Mouse (Mus musculus) lung, embryonic 16.5 days (tissue): Measurements from ENCODE around the gene Sqstm1. TPM values are rescaled to one million over a fixed set of nuclear protein-coding genes. Genes with fewer than 3 reads are reported as not detected.
A peak's percentile ranks its signal among the peaks of the same experiment; 100 is the strongest.

Experiments used
- ATAC-seq: fragments of 200-750 bp; cut with Nextera tagmentation; 2 replicates; pipeline ENCODE4 v1.8.0; 2017; ENCODE audit warnings: low read depth, mild to moderate bottlenecking, moderate library complexity
- H3K27ac ChIP-seq: fragments of 300-500 bp; sonication (generic); 2 replicates; pipeline ENCODE4 v1.5.1; 2014; ENCODE audit warnings: mild to moderate bottlenecking, control low read depth, low read length
- H3K27me3 ChIP-seq: fragments of 300-500 bp; sonication (generic); 2 replicates; pipeline ENCODE4 v1.6.1; 2014; ENCODE audit warnings: low read depth, low read length, mixed read lengths; ENCODE audit not compliant: control insufficient read depth, insufficient read depth
- H3K36me3 ChIP-seq: fragments of 300-500 bp; sonication (generic); 2 replicates; pipeline ENCODE4 v1.6.1; 2014; ENCODE audit warnings: low read length; ENCODE audit not compliant: control insufficient read depth, insufficient read depth
- H3K4me1 ChIP-seq: fragments of 300-500 bp; sonication (generic); replicated peaks from 2 replicates; pipeline ENCODE4 v1.6.1; 2014; ENCODE audit warnings: low read length, mixed read lengths; ENCODE audit not compliant: control insufficient read depth, insufficient read depth
- H3K4me2 ChIP-seq: fragments of 300-500 bp; sonication (generic); 2 replicates; pipeline ENCODE4 v1.6.1; 2014; ENCODE audit warnings: low read depth, low read length, control low read depth
- H3K4me3 ChIP-seq: fragments of 300-500 bp; sonication (generic); 2 replicates; pipeline ENCODE4 v1.5.1; 2014; ENCODE audit warnings: mild to moderate bottlenecking, low read length, control low read depth
- H3K9ac ChIP-seq: fragments of 300-500 bp; sonication (generic); 2 replicates; pipeline ENCODE4 v1.6.1; 2014; ENCODE audit warnings: low read length, control low read depth
- H3K9me3 ChIP-seq: fragments of 300-500 bp; sonication (generic); 2 replicates; pipeline ENCODE4 v1.6.1; 2016; ENCODE audit warnings: low read length; ENCODE audit not compliant: control insufficient read depth
- WGBS: fragments of 180-500 bp; shearing (Covaris S2); extraction: QIAGEN DNeasy Blood & Tissue Kit; methylation state at CpG from one replicate; pipeline ENCODE4 v1.1.7; 2014; 5-methylcytosine and 5-hydroxymethylcytosine counted together
- polyA plus RNA-seq: library from polyadenylated mRNA; unstranded; fragments of >200 nt; fragmentation: Nextera tagmentation; extraction: Ambion mirVana; gene quantifications from 2 replicates; pipeline ENCODE4 v1.2.1, GENCODE M21; 2015

Sqstm1 gene
- polyA plus RNA-seq, 1 experiment from 2014 or later, result 257 TPM

DNA sequence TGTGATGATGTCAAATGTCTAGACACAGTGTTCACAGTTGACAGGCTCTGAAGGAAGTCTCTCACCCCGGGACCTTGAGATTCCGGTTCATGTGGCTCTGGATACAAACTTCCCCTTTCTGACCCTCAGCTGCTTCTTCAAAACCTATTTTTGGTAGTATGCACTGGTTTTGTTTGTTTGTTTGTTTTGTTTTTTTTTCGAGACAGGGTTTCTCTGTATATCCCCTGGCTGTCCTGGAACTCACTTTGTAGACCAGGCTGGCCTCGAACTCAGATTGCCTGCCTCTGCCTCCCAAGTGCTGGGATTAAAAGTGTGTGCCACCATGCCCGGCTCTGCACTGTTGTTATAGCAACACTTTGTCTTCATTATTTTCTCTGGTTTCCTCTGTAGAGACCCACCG is 33.3 kb upstream of the Sqstm1 start:
- no peak for ATAC-seq

DNA sequence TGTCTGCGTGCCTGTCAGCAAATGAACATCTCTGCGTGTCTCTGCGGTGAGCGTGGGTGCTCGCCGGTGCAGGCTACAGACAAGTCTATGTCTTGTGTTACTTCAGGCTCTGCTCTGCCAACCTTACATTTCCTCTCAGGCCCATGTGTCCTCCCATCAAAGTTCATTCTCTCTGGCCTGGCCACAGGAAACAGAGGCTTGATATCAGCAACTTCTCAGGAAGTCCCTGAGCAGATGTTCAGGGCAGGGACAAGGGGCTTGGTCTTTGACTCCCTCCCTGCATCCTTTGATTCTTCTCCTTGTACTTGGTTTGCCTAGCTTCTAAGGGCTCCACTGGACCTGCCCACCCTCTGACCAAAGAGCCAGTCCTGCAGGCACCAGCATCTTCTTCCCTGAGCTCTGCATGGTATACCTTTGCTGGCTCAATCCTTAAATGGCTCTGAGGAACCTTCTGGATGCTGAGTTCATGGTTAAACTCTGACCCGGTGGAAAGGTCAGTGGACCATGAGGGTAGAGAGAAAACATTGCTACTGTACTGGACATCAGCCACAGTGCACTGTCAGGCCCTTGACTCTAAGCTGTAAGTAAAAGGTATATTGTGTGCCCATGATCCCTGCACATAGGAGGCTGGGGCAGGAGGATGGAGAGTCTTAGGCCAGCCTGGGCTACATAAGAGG is 29.7 kb upstream of the Sqstm1 start:
- Histone ChIP-seq H3K4me2 (no peak overlapping the region), H3K9me3 (no peaks in the 10 kb centered on the region), H3K9ac (no peak overlapping the region), H3K36me3 (no peaks in the 10 kb centered on the region), H3K27me3 (peaks cover 4% of the 10 kb centered on the region; the same call in 1 of the 2 replicates), H3K4me1 (peaks cover 10% of the 10 kb centered on the region), H3K4me3 (no peak overlapping the region), H3K27ac (0 out of 2 replicates have a peak overlapping the region, but pooled peaks have one; percentile 13)
- WGBS, result 67% methylated on average over 7 of the region's 7 CpGs
- no peak for ATAC-seq

More for the DNA sequence above, 33.3 kb upstream of the Sqstm1 start:
- Histone ChIP-seq H3K27ac (no peak overlapping the region), H3K9ac (no peak overlapping the region), H3K4me2 (no peak overlapping the region), H3K4me3 (no peak overlapping the region), H3K36me3 (no peaks in the 10 kb centered on the region), H3K27me3 (no peaks in the 10 kb centered on the region), H3K9me3 (no peaks in the 10 kb centered on the region), H3K4me1 (no peaks in the 10 kb centered on the region)
- 64% methylated on average over 6 of the region's 6 CpGs for WGBS

DNA sequence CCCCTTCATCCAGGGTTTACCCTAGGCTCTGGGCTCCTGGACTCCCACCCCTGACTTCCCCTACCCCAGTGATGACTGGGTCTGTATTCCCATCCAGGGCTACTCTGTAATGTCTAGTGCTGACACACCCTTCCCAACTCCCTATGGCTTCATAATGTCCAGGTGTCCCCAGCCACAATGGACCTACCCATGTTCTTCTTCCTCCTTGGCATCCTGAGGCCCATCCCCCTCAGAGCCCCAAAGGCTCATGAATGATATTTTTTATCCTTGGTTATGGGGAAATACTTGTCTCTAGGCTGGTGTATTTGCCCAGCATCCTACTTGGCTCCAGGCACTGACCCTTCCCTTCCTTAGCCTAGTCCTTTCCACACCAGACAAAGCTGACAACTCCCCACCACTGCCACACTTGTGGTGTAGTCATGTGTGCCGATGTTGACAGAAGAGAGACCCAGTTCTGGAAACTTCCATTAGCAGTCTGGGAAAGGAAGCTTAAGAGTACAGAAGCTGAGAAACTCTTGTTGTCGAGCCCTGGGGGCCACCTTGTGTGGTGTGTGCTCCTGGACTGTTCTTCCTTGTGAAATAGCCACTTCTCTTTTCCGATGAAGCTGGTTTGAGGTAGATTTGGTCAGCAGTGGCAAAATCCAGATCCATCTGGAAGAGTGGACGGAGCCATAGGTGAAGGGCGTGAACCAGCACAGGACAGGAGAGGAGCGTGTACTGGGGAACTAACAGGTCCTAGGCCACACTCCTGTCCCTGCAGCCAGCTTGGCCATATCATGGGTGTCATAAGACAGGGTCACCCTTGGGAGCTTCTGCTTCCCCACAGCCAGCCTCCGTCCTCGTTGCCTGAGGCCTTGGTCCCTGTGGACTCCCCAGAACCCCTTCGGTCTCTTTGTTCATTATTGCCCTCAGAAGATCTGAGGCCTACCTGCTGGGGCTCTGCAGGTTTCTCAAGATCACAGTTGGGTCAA is 28.5 kb upstream of the Sqstm1 start:
- peaks cover 10% of the 10 kb centered on the region for H3K4me1 ChIP-seq
- H3K4me2 ChIP-seq, result no peak overlapping the region
- no peaks in the 10 kb centered on the region for H3K9me3 ChIP-seq
- no peak overlapping the region for H3K9ac ChIP-seq
- no peak overlapping the region for H3K27ac ChIP-seq
- WGBS, result 84% methylated on average over 9 of the region's 9 CpGs
- no peak overlapping the region for H3K4me3 ChIP-seq
- ATAC-seq, result no peak
- peaks cover 5% of the 10 kb centered on the region; the same call in 1 of the 2 replicates for H3K36me3 ChIP-seq
- H3K27me3 ChIP-seq, result peaks cover 4% of the 10 kb centered on the region; the same call in 1 of the 2 replicates

DNA sequence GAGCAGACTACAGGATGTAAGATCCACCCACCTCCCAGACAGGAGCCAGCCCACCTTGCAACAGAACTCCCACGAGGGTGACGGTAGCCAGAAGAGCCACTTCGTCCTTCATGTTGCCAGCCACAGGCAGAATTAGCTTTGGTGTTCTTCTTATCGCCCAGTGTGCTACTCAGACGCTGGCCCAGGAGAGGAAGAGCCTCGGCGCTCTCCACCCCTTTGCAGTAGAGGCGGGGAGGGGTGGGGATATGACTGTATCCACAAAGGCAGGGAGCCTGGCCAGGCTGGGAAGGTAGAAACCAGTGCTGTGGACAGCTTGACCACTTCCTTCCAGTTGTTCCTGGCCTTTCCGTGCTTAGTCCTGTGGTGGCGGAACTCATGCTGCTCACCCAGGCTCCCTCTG is 27.7 kb upstream of the Sqstm1 start, which contains the start of gene Ltc4s:
Ltc4s (minus strand) TSS at position 293 of the 400 bp plus-strand sequence.
- H3K9ac ChIP-seq, result peak within 1 kb of the TSS; percentile 65; the same call in 1 of the 2 replicates
- no peaks in the 10 kb centered on the region for H3K9me3 ChIP-seq
- H3K4me1 ChIP-seq, result peaks cover 10% of the 10 kb centered on the region
- ATAC-seq, result no peak
- H3K27ac ChIP-seq, result no peak within 1 kb of the TSS
- peaks cover 4% of the 10 kb centered on the region; the same call in 1 of the 2 replicates for H3K27me3 ChIP-seq
- 34% methylated on average over 10 of the region's 10 CpGs for WGBS
- H3K4me3 ChIP-seq, result peak within 1 kb of the TSS; percentile 68
- peaks cover 10% of the 10 kb centered on the region for H3K36me3 ChIP-seq
- peak within 1 kb of the TSS; percentile 97 for H3K4me2 ChIP-seq

DNA sequence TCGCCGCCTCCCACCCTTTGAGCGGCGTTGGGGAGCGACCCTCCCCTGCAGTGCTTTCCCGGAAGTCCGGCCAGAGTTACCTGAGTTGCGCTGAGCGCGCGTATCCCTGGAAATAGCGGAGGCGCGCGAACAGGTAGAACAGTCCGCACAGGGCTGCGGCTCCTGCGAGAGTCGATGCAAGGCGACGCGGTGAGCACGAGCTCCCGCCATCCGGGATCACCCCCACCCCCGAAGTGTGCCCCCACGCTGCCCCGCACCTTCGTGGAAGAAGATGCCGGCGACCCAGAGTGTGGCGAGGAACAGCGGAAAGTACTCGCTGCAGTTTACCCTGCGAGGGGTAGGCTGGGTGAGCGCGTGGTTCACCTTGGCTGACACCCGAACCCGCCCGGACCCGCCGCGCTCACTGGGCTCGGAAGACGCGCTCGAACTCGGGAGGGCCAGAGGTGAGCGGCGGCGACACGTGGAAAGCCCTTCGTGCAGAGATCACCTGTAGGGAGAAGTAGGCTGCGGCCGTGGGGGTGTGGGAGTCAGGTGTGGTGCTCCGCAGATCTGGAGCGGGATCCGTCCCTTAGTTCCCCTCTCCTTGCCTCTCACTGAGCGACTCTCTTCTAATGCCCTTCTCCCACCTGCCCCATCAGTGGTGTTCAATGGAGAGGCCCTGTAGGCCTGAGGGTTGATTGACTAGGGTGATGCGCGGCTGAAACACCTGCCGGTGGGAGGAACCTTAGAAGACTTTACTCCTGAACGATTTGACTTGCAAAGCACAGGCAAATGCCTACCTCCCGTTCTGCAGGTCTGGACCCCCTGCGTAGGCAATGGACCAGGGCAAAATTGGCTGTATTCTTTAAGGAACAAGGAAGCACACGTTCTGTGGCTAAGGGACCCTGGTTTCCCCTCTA is 26.6 kb upstream of the Sqstm1 start:
- WGBS, result 3% methylated on average over 63 of the region's 66 CpGs
- ATAC-seq, result peak; percentile 26
- peaks cover 10% of the 10 kb centered on the region for H3K4me1 ChIP-seq
- H3K27me3 ChIP-seq, result peaks cover 4% of the 10 kb centered on the region; the same call in 1 of the 2 replicates
- peaks cover 18% of the 10 kb centered on the region for H3K36me3 ChIP-seq
- H3K4me3 ChIP-seq, result peak overlapping the region; percentile 68
- H3K9me3 ChIP-seq, result no peaks in the 10 kb centered on the region
- H3K4me2 ChIP-seq, result peak overlapping the region; percentile 97
- peak overlapping the region; percentile 65 for H3K9ac ChIP-seq
- no peak overlapping the region for H3K27ac ChIP-seq

DNA sequence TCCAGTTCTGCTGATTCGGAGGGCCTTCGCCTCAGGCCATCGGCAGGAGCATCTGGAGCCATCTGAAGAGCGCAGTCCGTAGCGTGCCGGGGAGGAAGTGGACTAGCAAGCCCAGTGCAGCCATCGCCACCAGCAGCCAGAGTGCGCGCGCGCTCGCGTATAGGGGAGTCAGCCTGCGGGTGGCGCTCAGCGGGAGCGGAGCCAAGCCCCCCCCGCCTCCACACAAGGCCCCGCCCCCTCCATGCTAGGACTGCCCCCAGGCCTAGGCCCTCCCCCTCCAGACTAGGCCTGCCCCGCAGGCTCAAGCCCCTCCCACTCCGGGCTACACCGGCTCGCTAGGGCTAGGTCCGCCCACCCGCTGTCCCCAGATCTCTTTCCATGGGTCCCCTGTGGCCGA is 25.9 kb upstream of the Sqstm1 start:
- H3K27me3 ChIP-seq, result peaks cover 4% of the 10 kb centered on the region; the same call in 1 of the 2 replicates
- 1% methylated on average over 20 of the region's 27 CpGs for WGBS
- ATAC-seq, result peak; percentile 96

DNA sequence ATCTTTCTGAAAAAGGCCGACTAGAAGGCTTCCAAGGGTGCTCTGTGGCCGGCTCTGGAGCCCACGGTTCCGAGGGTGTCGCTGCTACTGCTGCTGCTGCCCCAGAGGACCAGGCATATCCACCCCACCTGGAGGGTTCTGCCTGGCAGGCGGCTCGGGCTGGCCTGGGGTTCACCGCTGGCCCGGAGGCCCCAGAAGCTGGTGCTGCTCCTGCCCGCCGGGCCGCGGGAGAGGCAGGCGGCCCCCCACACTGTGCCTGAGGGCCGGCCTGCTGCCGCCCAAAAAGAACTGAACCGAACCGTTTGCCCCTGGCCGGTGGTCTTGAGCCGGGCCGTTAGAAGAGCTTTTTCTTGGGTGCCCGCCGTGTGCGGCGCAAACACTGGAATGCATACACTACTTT is 24.0 kb upstream of the Sqstm1 start:
- Histone ChIP-seq H3K4me3 (no peak overlapping the region), H3K27me3 (peaks cover 4% of the 10 kb centered on the region; the same call in 1 of the 2 replicates), H3K9ac (no peak overlapping the region), H3K36me3 (peaks cover 24% of the 10 kb centered on the region), H3K27ac (no peak overlapping the region), H3K9me3 (no peaks in the 10 kb centered on the region), H3K4me2 (no peak overlapping the region), H3K4me1 (peaks cover 18% of the 10 kb centered on the region)
- 90% methylated on average over 25 of the region's 25 CpGs for WGBS
- ATAC-seq, result no peak

More for the DNA sequence above, 25.9 kb upstream of the Sqstm1 start:
- no peak overlapping the region for H3K27ac ChIP-seq
- H3K9ac ChIP-seq, result peak overlapping the region; percentile 68
- H3K4me2 ChIP-seq, result peak overlapping the region; percentile 97
- H3K9me3 ChIP-seq, result no peaks in the 10 kb centered on the region
- H3K4me3 ChIP-seq, result peak overlapping the region; percentile 68
- H3K36me3 ChIP-seq, result peaks cover 24% of the 10 kb centered on the region
- H3K4me1 ChIP-seq, result peaks cover 10% of the 10 kb centered on the region

DNA sequence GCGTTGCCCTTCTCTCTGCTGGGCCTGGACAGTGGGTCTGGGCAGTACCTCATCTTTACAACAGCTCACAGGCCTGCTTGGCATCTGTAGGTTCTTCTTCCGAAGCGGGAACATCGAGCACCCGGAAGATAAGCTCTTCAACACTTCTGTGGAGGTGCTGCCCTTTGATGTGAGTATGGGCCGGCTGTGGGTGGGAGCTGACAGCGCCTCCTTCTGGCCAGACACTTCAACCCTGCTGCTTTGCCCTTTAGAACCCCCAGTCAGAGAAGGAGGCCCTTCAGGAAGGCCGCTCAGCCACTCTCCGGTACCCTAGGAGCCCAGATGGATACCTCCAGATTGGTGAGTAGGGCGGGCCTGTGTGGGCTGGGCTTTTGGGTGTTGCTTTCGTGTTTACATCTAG is 23.4 kb upstream of the Sqstm1 start:
- no peak overlapping the region for H3K4me2 ChIP-seq
- ATAC-seq, result no peak
- no peak overlapping the region for H3K27ac ChIP-seq
- 83% methylated on average over 11 of the region's 11 CpGs for WGBS
- no peak overlapping the region for H3K9ac ChIP-seq
- no peak overlapping the region for H3K4me3 ChIP-seq
- no peaks in the 10 kb centered on the region for H3K9me3 ChIP-seq
- peaks cover 21% of the 10 kb centered on the region for H3K4me1 ChIP-seq
- peaks cover 4% of the 10 kb centered on the region; the same call in 1 of the 2 replicates for H3K27me3 ChIP-seq
- peaks cover 24% of the 10 kb centered on the region for H3K36me3 ChIP-seq
